Mouse (Mus musculus) yolk sac, embryonic 10.5 days (tissue): ENCODE measurements at regions not wholly inside any gene's neighbourhood (a gene's known extent, or its start where the extent isn't known, plus 50 kb on each side); places are given as distances from the start of the nearest gene placed in this dataset.

Experiments
- DNase-seq: peaks from one replicate; pipeline ENCODE4 v3.0.0-alpha.2; 2017; ENCODE audit warnings: low spot score

DNA sequence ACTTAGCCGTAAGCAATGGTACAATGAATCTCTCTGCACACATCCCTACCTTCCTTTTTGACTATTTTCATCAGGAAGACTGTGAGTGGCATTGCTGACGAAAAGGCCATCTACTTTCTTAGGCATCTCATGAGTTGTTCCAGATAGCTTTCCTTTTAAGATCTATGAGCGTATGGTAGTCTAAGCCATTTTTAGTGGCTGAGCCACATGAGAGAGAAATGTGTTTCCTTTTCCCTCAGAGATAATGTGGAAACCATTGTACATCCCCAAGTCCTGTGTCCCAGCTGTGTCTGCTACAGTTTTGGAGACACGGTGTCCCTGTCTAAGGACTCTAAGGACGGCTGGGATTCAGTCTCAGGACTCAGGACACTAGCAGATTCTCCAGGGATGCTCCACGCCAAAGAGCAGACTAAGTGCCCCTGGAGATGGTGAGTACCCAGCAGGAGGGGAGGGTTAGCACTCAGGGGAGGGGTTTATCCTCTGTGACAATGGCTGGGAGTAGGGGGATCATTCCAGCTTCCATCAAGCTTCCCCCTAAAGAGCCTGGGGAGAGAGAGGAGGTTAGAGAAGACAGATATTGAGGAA lies 199.0 kb downstream of the Cdca7 start:
- no peak for DNase-seq

GRCm38 (mm10) chr2:72677731-72678130 lies 201.8 kb downstream of the Cdca7 start:
- DNase-seq: no peak

GRCm38 (mm10) chr2:72688031-72688430 lies 212.1 kb downstream of the Cdca7 start:
- no peak for DNase-seq

DNA sequence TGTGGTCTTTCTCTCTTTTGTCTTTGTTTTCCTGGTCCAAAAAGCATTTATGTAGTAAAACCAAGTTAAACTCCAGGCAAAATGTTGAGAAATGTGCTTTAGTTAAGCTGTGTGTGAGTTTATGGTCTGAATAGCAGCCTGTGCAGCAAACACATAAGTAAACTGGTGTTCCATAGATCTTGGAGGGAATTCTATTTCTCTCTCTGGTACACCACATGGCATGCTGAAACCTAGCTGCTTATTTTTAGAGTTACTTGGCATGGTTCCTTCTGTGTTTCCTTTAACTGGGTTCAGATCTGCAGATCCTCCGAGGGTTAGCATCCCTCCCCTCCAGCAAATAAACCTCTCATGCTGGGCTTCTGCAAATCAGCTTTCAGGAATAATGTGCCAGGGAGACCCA lies 225.1 kb downstream of the Cdca7 start:
- DNase-seq: no peak

GRCm38 (mm10) chr2:72703238-72703637 lies 227.3 kb downstream of the Cdca7 start:
- peak; percentile 24 for DNase-seq

DNA sequence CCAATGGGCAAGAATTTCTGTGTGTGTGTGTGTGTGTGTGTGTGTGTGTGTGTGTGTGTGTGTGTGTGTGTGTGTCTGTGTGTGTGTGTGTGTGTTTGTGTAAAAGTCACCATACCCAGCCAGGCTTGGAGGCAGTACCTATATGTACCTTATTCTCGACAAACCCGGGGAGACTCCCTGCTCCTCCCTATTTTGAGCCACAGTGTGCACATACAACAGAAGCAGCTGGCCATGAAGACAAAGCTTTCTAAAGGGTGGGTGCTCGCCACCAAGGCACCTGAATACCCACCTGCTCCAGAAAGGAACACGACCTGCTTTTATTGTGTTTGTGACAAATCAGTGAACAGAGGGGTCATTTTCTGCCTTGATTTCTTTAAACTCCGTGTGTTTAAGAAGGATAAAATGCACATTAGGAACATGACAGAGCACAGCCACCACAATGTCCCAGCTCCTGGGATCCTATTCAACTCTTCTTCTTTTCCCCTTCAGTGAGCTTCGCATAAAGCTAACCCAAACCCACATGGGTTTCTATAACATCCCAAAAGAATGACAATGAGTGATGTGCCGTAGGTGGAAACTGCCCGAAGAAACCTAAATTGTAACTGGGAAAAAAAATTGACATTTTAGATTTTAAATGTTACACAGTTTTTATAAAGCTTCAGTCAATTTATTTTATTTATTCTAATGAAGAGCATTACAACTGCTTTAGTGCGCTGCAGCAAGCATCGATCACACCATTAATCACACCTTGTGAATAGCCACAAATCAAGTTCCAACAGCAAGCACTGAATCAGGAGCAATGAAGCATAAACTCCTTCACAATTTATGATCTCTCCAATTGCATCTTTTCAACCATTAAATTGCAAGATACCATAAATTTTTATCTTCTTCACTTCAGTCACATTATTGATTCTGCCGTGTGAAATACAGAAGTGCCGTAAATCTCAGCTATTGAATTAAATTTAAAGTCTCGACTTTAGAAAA lies 232.0 kb downstream of the Cdca7 start:
- DNase-seq: no peak

DNA sequence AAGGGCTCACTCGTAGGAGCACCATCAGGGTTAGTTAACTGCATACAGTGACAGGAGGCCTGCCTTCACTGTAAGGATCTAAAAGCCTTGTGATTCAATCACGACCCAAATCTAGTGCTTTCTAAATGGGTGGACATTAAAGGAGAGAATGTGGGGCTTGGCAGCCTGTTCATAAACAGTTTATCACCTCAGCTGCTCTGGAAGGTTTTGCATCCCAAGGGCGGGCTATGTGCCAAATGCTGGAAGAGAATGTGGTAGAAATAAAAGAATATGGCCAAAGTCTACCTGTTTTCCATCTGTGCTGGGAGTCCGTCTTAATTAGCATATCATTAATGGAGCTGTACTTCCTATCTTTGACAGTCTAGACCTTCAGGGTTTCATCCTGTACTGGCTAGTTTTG lies 241.0 kb downstream of the Cdca7 start:
- DNase-seq: no peak

- peak; percentile 29 for DNase-seq
Observed at GRCm38 (mm10) chr2:72728699-72729098, 251.5 kb downstream of the Sp3 start.

GRCm38 (mm10) chr2:72733371-72733770 lies 246.9 kb downstream of the Sp3 start:
- no peak for DNase-seq

- DNase-seq: no peak
Observed at GRCm38 (mm10) chr2:72735035-72735434, 245.2 kb downstream of the Sp3 start.

- DNase-seq: no peak
Observed at GRCm38 (mm10) chr2:72736685-72737084, 243.6 kb downstream of the Sp3 start.

- DNase-seq: peak; percentile 51
Observed at GRCm38 (mm10) chr2:72740391-72741361, 239.6 kb downstream of the Sp3 start.

DNA sequence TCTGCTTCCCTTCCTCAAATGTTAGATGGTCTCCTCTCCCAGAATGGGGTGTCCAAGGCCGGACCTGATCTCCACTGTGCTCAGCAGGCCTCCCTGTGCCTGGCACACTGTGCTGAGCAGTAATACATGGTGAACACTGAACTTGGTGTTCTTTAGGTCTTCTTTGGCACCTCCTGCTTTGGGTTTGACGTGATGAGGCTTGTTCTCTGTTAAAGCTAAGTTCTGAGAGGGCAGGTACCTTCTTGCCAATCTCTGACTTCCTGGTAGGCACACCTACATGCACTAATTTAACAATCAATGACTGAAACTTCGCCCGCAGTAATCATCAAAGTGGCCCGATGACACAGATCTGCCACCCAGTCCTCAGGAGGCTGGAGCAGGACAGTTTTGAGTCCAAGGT lies 238.5 kb downstream of the Sp3 start:
- DNase-seq: no peak

DNA sequence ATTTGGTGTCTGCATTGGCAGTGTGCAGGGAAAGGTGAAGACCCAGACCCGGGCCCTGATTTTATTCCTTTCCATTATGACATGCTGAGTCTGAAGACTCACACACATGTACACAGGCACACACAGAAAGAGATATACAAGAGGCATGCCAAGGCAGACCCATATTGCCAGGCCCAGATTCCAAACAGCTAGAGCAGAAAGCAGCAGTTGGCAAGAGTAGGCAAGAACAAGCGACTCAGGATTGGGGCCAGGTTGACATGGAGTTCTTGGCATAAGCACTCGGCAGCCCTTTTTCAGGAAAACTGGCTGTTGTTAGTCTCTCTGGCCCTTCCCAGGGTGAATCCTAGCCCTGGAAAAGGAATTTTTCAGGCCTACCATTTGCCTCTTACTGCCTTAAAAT lies 236.6 kb downstream of the Sp3 start:
- no peak for DNase-seq

DNA sequence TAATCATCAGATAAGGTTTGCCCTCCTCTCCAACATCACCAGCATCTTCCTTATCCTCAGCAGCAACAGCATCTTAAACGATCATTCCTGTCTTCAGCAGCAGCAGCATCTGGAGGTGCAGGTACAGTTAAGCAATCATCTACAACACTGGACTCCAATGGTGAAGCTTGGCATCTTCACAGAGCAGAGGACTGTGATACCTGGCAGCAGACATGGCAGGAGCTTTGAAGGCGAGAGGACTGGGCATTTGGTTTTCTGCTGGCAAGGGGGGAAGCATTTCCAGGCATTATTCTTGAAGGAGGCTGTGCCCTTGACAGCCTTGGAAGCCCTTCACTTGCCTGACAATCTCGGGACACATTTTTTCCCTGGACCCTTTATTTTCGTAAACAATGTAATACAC lies 235.3 kb downstream of the Sp3 start:
- no peak for DNase-seq

DNA sequence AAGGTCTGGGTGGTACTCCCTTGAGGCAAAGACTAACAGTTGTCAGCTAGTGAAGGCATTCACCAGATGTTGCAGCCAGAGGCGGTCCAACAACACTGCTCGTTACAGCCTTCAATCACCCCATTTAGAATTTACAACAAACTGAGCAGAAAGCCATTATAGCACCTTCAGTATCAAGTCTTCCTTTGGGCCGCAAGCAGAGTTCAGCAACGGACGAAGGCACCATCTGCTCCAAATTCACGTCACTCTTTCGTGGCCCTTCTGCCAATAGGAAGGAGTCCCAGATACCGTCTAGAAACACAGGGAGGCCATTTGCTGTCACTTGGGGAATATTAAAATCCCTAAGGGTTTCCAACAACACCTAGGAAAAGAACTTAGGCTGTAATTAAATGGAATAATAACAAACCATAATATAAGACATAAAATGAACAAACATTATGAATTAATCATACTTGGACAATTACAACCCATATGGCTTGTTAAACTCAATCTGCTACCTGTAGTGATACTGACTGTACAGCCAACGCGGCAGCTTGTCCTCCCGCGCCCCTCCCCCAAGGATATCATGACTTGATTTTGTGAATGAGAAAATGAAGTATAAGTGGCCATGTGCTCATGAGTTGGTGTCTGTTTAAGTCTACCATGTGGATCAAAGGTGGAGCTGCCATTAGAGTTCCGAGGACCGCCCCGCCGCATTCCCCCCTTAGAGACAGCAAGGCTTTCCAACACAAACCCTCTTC lies 233.6 kb downstream of the Sp3 start:
- no peak for DNase-seq

- DNase-seq: no peak
Observed at GRCm38 (mm10) chr2:72747299-72747698, 232.9 kb downstream of the Sp3 start.

DNA sequence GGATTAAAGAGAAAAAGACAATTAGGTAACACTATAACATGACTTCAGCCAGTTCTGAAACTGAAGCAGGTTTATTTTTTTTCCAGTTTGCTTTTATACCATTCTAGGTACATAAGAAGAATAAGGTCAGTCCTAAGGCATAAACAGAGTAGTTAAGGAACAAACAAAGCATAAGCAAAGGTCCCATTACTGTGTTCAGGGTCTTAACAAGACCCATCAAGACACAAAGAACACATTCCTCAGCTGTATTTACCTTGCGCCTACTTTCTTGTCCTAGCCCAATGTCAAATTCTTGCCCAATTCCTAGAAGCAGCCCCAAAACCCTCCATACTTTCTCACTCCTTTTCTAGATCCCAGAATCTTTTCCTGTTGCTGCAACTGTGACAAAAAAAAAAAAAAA lies 230.8 kb downstream of the Sp3 start:
- DNase-seq: no peak

DNA sequence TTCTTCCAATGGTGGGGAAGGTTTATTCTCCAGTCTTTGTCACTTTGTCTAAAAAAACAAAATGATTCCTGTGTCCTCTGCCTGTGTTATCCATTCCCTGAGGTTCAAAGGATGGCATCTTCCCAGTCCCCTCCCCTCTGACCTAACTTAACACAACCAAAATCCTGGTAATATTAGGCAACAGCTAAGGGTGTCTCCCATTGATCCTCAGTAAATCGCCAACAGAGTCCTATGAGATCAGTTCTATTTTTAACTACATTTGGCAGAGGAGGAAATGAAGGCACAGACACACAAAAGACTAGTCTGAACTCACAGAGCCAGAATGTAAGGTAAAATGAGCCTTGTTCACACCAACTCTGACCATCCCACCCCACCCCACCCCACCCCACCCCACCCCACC lies 228.8 kb downstream of the Sp3 start:
- no peak for DNase-seq

DNA sequence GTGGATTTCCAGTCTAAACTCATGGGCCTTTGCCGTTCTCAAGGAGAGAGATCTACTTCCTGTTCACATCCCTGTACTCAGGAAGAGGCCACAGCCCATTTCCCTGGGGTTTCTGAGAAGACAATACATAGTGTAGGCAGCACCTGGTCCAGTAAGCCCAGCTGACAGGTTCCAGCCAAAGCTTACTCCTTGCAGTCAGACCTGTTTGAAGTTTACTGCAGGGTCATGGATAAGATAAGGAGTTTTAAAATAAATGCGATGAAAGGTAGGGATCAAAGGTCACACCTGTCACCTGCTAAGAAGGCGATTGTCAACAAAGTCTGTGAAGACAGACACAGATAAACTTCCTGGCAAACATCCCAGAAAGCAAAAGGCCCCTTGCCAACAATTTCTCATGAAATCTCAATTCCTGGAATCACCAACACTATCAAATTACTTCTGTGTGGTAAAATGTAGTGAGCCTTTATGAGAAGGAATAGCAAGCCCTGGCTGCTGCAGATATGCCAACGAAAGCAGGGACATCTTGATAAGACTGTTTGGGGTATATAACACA lies 227.5 kb downstream of the Sp3 start:
- peak; percentile 77 for DNase-seq
